Mouse (Mus musculus) midbrain, embryonic 13.5 days (tissue): ENCODE data around the gene Fam71f2. TPM values are rescaled to one million over a fixed set of nuclear protein-coding genes. Genes with fewer than 3 reads are reported as not detected.

Experiments
- ATAC-seq: fragments of 200-750 bp; cut with Nextera tagmentation; 2 replicates; pipeline ENCODE4 v1.8.0; 2017; ENCODE audit warnings: mild to moderate bottlenecking, moderate TSS enrichment, moderate library complexity
- H3K27ac ChIP-seq: fragments of 300-500 bp; sonication (generic); 2 replicates; pipeline ENCODE4 v1.5.1; 2015; ENCODE audit warnings: inconsistent platforms, mild to moderate bottlenecking, moderate library complexity
- H3K27me3 ChIP-seq: fragments of 300-500 bp; sonication (generic); 2 replicates; pipeline ENCODE4 v1.6.1; 2015; ENCODE audit warnings: mild to moderate bottlenecking, inconsistent platforms
- H3K36me3 ChIP-seq: fragments of 300-500 bp; sonication (generic); 2 replicates; pipeline ENCODE4 v1.6.1; 2015; ENCODE audit warnings: mild to moderate bottlenecking, inconsistent platforms
- H3K4me1 ChIP-seq: fragments of 300-500 bp; sonication (generic); replicated peaks from 2 replicates; pipeline ENCODE4 v1.6.1; 2015; ENCODE audit warnings: inconsistent platforms
- H3K4me2 ChIP-seq: fragments of 300-500 bp; sonication (generic); replicated peaks from 2 replicates; pipeline ENCODE4 v1.6.1; 2015; ENCODE audit warnings: moderate library complexity, mild to moderate bottlenecking, inconsistent platforms
- H3K4me3 ChIP-seq: fragments of 300-500 bp; sonication (generic); replicated peaks from 2 replicates; pipeline ENCODE4 v1.5.1; 2015; ENCODE audit warnings: mild to moderate bottlenecking, inconsistent platforms
- H3K9ac ChIP-seq: fragments of 300-500 bp; sonication (generic); replicated peaks from 2 replicates; pipeline ENCODE4 v1.6.1; 2015; ENCODE audit warnings: mild to moderate bottlenecking, inconsistent platforms
- H3K9me3 ChIP-seq: fragments of 300-500 bp; sonication (generic); 2 replicates; pipeline ENCODE4 v1.6.1; 2016; ENCODE audit warnings: mild to moderate bottlenecking, inconsistent platforms
- WGBS: fragments of 180-500 bp; shearing (Covaris S2); methylation state at CpG from one replicate; pipeline ENCODE4 v1.1.7; 2015; 5-methylcytosine and 5-hydroxymethylcytosine counted together
- polyA plus RNA-seq: library from polyadenylated mRNA; unstranded; fragments of >200 nt; fragmentation: Nextera tagmentation; extraction: Ambion mirVana; gene quantifications from 2 replicates; pipeline ENCODE4 v1.2.1, GENCODE M21; 2015

The Fam71f2 gene
- polyA plus RNA-seq, 1 experiment from 2014 or later = 0.46 TPM

DNA sequence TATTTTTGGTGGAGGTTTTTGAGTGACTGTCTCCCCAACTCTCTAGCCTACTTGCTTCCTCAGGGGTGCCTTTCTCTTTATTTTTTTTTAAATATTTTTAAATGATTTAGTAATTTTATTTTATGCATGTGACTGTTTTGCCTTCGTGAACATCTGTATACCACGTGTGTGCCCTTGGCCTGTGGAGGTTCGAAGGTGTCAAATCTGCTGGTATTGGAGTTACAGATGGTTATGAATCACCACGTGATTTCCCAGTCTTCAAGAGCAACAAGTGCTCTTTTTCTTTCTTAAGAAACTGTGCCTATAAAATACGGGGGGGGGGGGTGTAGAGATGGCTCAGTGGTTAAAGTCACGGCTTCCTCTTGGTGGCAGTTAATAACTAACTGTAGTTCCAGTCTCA, 42.2 kb downstream of the Fam71f2 start:
- Histone ChIP-seq H3K9ac (no peak overlapping the region), H3K9me3 (no peaks in the 10 kb centered on the region), H3K4me2 (no peak overlapping the region), H3K4me1 (no peaks in the 10 kb centered on the region), H3K36me3 (no peaks in the 10 kb centered on the region), H3K27ac (no peak overlapping the region), H3K27me3 (no peaks in the 10 kb centered on the region), H3K4me3 (no peak overlapping the region)
- 85% methylated on average over 6 of the region's 6 CpGs for WGBS
- no peak for ATAC-seq

GRCm38 (mm10) chr6:29322147-29322546, 42.8 kb downstream of the Fam71f2 start:
- no peak overlapping the region for H3K9ac ChIP-seq

GRCm38 (mm10) chr6:29322735-29323134, 43.3 kb downstream of the Fam71f2 start:
- 79% methylated on average over 4 of the region's 4 CpGs for WGBS
- no peaks in the 10 kb centered on the region for H3K27me3 ChIP-seq
- no peaks in the 10 kb centered on the region for H3K4me1 ChIP-seq
- no peak overlapping the region for H3K4me3 ChIP-seq
- no peak overlapping the region for H3K27ac ChIP-seq
- H3K36me3 ChIP-seq = no peaks in the 10 kb centered on the region
- ATAC-seq = no peak
- H3K9ac ChIP-seq = no peak overlapping the region
- no peaks in the 10 kb centered on the region for H3K9me3 ChIP-seq
- H3K4me2 ChIP-seq = no peak overlapping the region

More at GRCm38 (mm10) chr6:29322147-29322546, 42.8 kb downstream of the Fam71f2 start:
- no peaks in the 10 kb centered on the region for H3K27me3 ChIP-seq
- H3K36me3 ChIP-seq = no peaks in the 10 kb centered on the region
- no peak for ATAC-seq
- H3K27ac ChIP-seq = no peak overlapping the region
- H3K4me3 ChIP-seq = no peak overlapping the region
- no peaks in the 10 kb centered on the region for H3K4me1 ChIP-seq
- 95% methylated on average over 7 of the region's 7 CpGs for WGBS
- no peaks in the 10 kb centered on the region for H3K9me3 ChIP-seq
- no peak overlapping the region for H3K4me2 ChIP-seq

DNA sequence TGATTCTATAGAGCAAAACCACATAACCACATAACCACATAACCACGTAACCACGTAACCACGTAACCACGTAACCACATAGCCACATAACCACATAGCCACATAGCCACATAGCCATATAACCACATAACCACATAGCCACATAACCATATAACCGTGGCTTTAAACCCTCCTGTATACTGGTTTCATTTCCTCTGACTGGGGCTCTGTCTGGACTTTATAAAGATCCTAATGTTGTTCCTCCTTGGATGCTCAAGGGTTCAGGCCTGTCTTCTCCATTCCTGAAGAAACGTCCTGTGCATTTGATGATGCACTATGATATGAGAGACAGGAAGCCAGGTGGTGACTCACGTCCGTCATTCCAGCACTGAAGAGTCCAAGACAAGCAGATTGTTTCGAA, 47.6 kb downstream of the Fam71f2 start:
- WGBS = 88% methylated on average over 9 of the region's 9 CpGs
- H3K27me3 ChIP-seq = no peaks in the 10 kb centered on the region
- H3K36me3 ChIP-seq = no peaks in the 10 kb centered on the region
- H3K4me1 ChIP-seq = no peaks in the 10 kb centered on the region
- H3K4me3 ChIP-seq = no peak overlapping the region
- no peak overlapping the region for H3K9ac ChIP-seq
- no peak overlapping the region for H3K4me2 ChIP-seq
- no peak overlapping the region for H3K27ac ChIP-seq
- H3K9me3 ChIP-seq = no peaks in the 10 kb centered on the region
- ATAC-seq = no peak

- no peak overlapping the region for H3K4me3 ChIP-seq
- H3K36me3 ChIP-seq = no peaks in the 10 kb centered on the region
- 83% methylated on average over 4 of the region's 4 CpGs for WGBS
- no peaks in the 10 kb centered on the region for H3K9me3 ChIP-seq
- H3K4me2 ChIP-seq = no peak overlapping the region
- H3K27ac ChIP-seq = no peak overlapping the region
- ATAC-seq = no peak
- no peak overlapping the region for H3K9ac ChIP-seq
- H3K27me3 ChIP-seq = no peaks in the 10 kb centered on the region
- no peaks in the 10 kb centered on the region for H3K4me1 ChIP-seq
Measured at GRCm38 (mm10) chr6:29329514-29329913, 50.1 kb downstream of the Fam71f2 start.

Other genes with a start within 250 kb of the Fam71f2 start
- gene Lep, start 219.4 kb upstream of the Fam71f2 start, polyA plus RNA-seq = not detected in 2 replicates
- 47.2 and 48.5 TPM in 2 replicates for gene Rbm28, start 114.6 kb upstream of the Fam71f2 start, polyA plus RNA-seq
- gene Prrt4, start 100.0 kb upstream of the Fam71f2 start, polyA plus RNA-seq = 2.7 and 3.6 TPM in 2 replicates
- 43.5 and 51.8 TPM in 2 replicates for gene Impdh1, start 63.2 kb upstream of the Fam71f2 start, polyA plus RNA-seq
- 34.5 and 36.7 TPM in 2 replicates for gene Hilpda, start 7.1 kb upstream of the Fam71f2 start, polyA plus RNA-seq
- not detected in 2 replicates for gene Fam71f1, start 39.5 kb downstream of the Fam71f2 start, polyA plus RNA-seq
- gene Calu, start 68.5 kb downstream of the Fam71f2 start, polyA plus RNA-seq = 158 and 166 TPM in 2 replicates
- gene Opn1sw, start 108.9 kb downstream of the Fam71f2 start, polyA plus RNA-seq = 0.30 and 0.41 TPM in 2 replicates
- gene Ccdc136, start 116.7 kb downstream of the Fam71f2 start, polyA plus RNA-seq = 28.6 and 30.4 TPM in 2 replicates
- gene Flnc, start 153.7 kb downstream of the Fam71f2 start, polyA plus RNA-seq = 2.8 and 3.8 TPM in 2 replicates
- gene Atp6v1f, start 188.1 kb downstream of the Fam71f2 start, polyA plus RNA-seq = 309 and 328 TPM in 2 replicates
- 0.47 and 0.53 TPM in 2 replicates for gene Atp6v1fnb, start 191.8 kb downstream of the Fam71f2 start, polyA plus RNA-seq
- gene Kcp, start 228.4 kb downstream of the Fam71f2 start, polyA plus RNA-seq = 11.7 and 14.0 TPM in 2 replicates
- 1.3 and 1.6 TPM in 2 replicates for gene Irf5, start 247.0 kb downstream of the Fam71f2 start, polyA plus RNA-seq